Mouse (Mus musculus): ENCODE data around the gene Hspb6. TPM values are rescaled to one million over a fixed set of nuclear protein-coding genes. Genes with fewer than 3 reads are reported as not detected.

Hspb6 gene
- polyA plus RNA-seq, 1 experiment from 2014 or later, result 5.5 TPM

DNA sequence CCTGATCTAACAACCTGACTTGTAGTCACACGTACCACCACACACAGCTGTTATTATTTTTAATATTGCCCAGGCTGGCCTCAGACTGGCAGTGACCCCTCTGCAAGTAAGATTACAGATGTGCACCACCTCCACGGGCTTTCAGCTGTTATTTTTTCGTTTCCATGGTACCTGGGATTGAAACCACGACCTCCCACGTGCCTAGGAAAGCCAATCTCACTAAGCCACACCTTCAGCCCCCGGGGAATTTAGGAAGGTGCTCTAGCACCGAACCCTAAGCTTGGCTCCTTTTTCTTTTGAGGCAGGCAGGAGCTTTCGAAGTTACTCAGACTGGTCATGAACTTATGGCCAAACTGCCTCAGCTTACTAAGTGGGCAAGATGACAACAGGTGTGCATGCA is 52.4 kb downstream of the Hspb6 start:
- Histone ChIP-seq H3K4me1 (replicated peaks; ENCODE audit: control insufficient read depth, insufficient read depth, low read length) (no peaks in the 10 kb centered on the region), H3K27me3 (ENCODE audit: control insufficient read depth, insufficient read depth, low read length) (no peaks in the 10 kb centered on the region), H3K9ac (ENCODE audit: low read length) (no peak overlapping the region), H3K36me3 (ENCODE audit: control insufficient read depth, insufficient read depth, low read length) (no peaks in the 10 kb centered on the region), H3K4me3 (ENCODE audit: low read depth, low read length) (no peak overlapping the region), H3K27ac (ENCODE audit: low read depth, low read length) (no peak overlapping the region), H3K4me2 (ENCODE audit: low read depth, low read length, severe bottlenecking) (no peak overlapping the region), H3K9me3 (ENCODE audit: control insufficient read depth, low read length) (no peaks in the 10 kb centered on the region)
- ATAC-seq (replicated peaks; ENCODE audit: low FRiP score) (no peak), DNase-seq (ENCODE audit: low spot score) (no peak)
- 71% methylated on average over 8 of the region's 8 CpGs for WGBS

DNA sequence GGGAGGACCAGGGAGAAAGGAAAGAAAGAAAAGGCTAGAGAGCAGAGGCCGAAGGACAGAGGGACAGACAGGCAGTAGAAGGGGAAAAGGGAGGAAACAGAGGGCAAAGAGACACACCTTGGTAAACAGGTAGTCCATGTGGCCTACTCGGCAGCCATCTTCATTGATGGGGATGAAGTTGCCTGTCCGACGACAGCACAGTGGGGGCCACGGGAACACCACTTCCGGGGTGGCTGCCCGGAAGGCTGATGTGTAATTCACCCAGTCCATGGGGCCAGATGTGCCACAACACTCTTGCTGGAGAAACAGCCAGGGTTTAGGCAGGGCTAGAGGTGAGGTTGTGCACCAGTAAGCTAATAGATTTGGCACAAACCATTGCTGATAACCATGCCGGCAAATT is 53.0 kb downstream of the Hspb6 start:
- DNase-seq (ENCODE audit: low spot score) (no peak), ATAC-seq (replicated peaks; ENCODE audit: low FRiP score) (no peak)
- Histone ChIP-seq H3K4me1 (replicated peaks; ENCODE audit: control insufficient read depth, insufficient read depth, low read length) (no peaks in the 10 kb centered on the region), H3K9ac (ENCODE audit: low read length) (no peak overlapping the region), H3K27me3 (ENCODE audit: control insufficient read depth, insufficient read depth, low read length) (no peaks in the 10 kb centered on the region), H3K4me2 (ENCODE audit: low read depth, low read length, severe bottlenecking) (no peak overlapping the region), H3K27ac (ENCODE audit: low read depth, low read length) (no peak overlapping the region), H3K9me3 (ENCODE audit: control insufficient read depth, low read length) (no peaks in the 10 kb centered on the region), H3K36me3 (ENCODE audit: control insufficient read depth, insufficient read depth, low read length) (no peaks in the 10 kb centered on the region), H3K4me3 (ENCODE audit: low read depth, low read length) (no peak overlapping the region)
- 89% methylated on average over 8 of the region's 8 CpGs for WGBS

Small RNA genes within 50 kb of the gene (microRNA-seq; reads per million reads assigned to microRNA genes)
- gene Gm38670 (ENCODE audit: insufficient number of aligned reads) (3.4 reads per million), gene Mir3569 (ENCODE audit: insufficient number of aligned reads) (not detected)

Other genes with a start within 250 kb of the Hspb6 start
- gene Alkbh6, start 243.5 kb upstream of the Hspb6 start, polyA plus RNA-seq (2014; fragmentation: Nextera tagmentation; extraction: Ambion mirVana), result 71.3 and 83.8 TPM in 2 replicates
- gene Syne4, start 237.4 kb upstream of the Hspb6 start, polyA plus RNA-seq (2014; fragmentation: Nextera tagmentation; extraction: Ambion mirVana), result 29.2 and 30.2 TPM in 2 replicates
- gene E130208F15Rik, start 230.4 kb upstream of the Hspb6 start, polyA plus RNA-seq (2014; fragmentation: Nextera tagmentation; extraction: Ambion mirVana), result not detected in 2 replicates
- 21.8 and 23.5 TPM in 2 replicates for gene Sdhaf1, start 228.3 kb upstream of the Hspb6 start, polyA plus RNA-seq (2014; fragmentation: Nextera tagmentation; extraction: Ambion mirVana)
- 7.2 TPM in 2 replicates for gene Lrfn3, start 189.4 kb upstream of the Hspb6 start, polyA plus RNA-seq (2014; fragmentation: Nextera tagmentation; extraction: Ambion mirVana)
- 9.6 and 15.2 TPM in 2 replicates for gene Tyrobp, start 138.4 kb upstream of the Hspb6 start, polyA plus RNA-seq (2014; fragmentation: Nextera tagmentation; extraction: Ambion mirVana)
- 1.0 TPM in 1 of 2 replicates, not detected in the other for gene Hcst, start 132.3 kb upstream of the Hspb6 start, polyA plus RNA-seq (2014; fragmentation: Nextera tagmentation; extraction: Ambion mirVana)
- gene Nfkbid, start 130.4 kb upstream of the Hspb6 start, polyA plus RNA-seq (2014; fragmentation: Nextera tagmentation; extraction: Ambion mirVana), result 1.3 and 1.6 TPM in 2 replicates
- 99.2 and 108 TPM in 2 replicates for gene Aplp1, start 106.6 kb upstream of the Hspb6 start, polyA plus RNA-seq (2014; fragmentation: Nextera tagmentation; extraction: Ambion mirVana)
- 0.55 and 0.61 TPM in 2 replicates for gene Kirrel2, start 94.5 kb upstream of the Hspb6 start, polyA plus RNA-seq (2014; fragmentation: Nextera tagmentation; extraction: Ambion mirVana)
- gene Nphs1, start 93.9 kb upstream of the Hspb6 start, polyA plus RNA-seq (2014; fragmentation: Nextera tagmentation; extraction: Ambion mirVana), result 0.21 and 0.24 TPM in 2 replicates
- not detected in 2 replicates for gene Prodh2, start 58.6 kb upstream of the Hspb6 start, polyA plus RNA-seq (2014; fragmentation: Nextera tagmentation; extraction: Ambion mirVana)
- gene Arhgap33, start 17.1 kb upstream of the Hspb6 start, polyA plus RNA-seq (2014; fragmentation: Nextera tagmentation; extraction: Ambion mirVana), result 66.0 and 72.7 TPM in 2 replicates
- gene Proser3, start 121 bp downstream of the Hspb6 start, polyA plus RNA-seq (2014; fragmentation: Nextera tagmentation; extraction: Ambion mirVana), result 20.0 and 23.6 TPM in 2 replicates
- 45.7 and 50.2 TPM in 2 replicates for gene Lin37, start 7.7 kb downstream of the Hspb6 start, polyA plus RNA-seq (2014; fragmentation: Nextera tagmentation; extraction: Ambion mirVana)
- gene U2af1l4, start 11.1 kb downstream of the Hspb6 start, polyA plus RNA-seq (2014; fragmentation: Nextera tagmentation; extraction: Ambion mirVana), result 89.2 and 97.5 TPM in 2 replicates
- 12.1 and 13.6 TPM in 2 replicates for gene Gm49396, start 11.2 kb downstream of the Hspb6 start, polyA plus RNA-seq (2014; fragmentation: Nextera tagmentation; extraction: Ambion mirVana)
- gene Psenen, start 11.4 kb downstream of the Hspb6 start, polyA plus RNA-seq (2014; fragmentation: Nextera tagmentation; extraction: Ambion mirVana), result 96.1 and 99.3 TPM in 2 replicates
- 4.7 and 6.0 TPM in 2 replicates for gene Igflr1, start 13.2 kb downstream of the Hspb6 start, polyA plus RNA-seq (2014; fragmentation: Nextera tagmentation; extraction: Ambion mirVana)
- gene Kmt2b, start 36.5 kb downstream of the Hspb6 start, polyA plus RNA-seq (2014; fragmentation: Nextera tagmentation; extraction: Ambion mirVana), result 14.3 TPM in 2 replicates
- 0.15 and 0.31 TPM in 2 replicates for gene Zbtb32, start 46.7 kb downstream of the Hspb6 start, polyA plus RNA-seq (2014; fragmentation: Nextera tagmentation; extraction: Ambion mirVana)
- gene Upk1a, start 60.7 kb downstream of the Hspb6 start, polyA plus RNA-seq (2014; fragmentation: Nextera tagmentation; extraction: Ambion mirVana), result 0.31 and 0.73 TPM in 2 replicates
- gene Cox6b1, start 74.0 kb downstream of the Hspb6 start, polyA plus RNA-seq (2014; fragmentation: Nextera tagmentation; extraction: Ambion mirVana), result 700 and 735 TPM in 2 replicates
- not detected in 2 replicates for gene Etv2, start 83.7 kb downstream of the Hspb6 start, polyA plus RNA-seq (2014; fragmentation: Nextera tagmentation; extraction: Ambion mirVana)
- gene Rbm42, start 98.1 kb downstream of the Hspb6 start, polyA plus RNA-seq (2014; fragmentation: Nextera tagmentation; extraction: Ambion mirVana), result 131 and 138 TPM in 2 replicates
- 68.9 and 76.6 TPM in 2 replicates for gene Haus5, start 112.8 kb downstream of the Hspb6 start, polyA plus RNA-seq (2014; fragmentation: Nextera tagmentation; extraction: Ambion mirVana)
- not detected in 2 replicates for gene Pmis2, start 119.4 kb downstream of the Hspb6 start, polyA plus RNA-seq (2014; fragmentation: Nextera tagmentation; extraction: Ambion mirVana)
- not detected in 2 replicates for gene 2200002J24Rik, start 146.7 kb downstream of the Hspb6 start, polyA plus RNA-seq (2014; fragmentation: Nextera tagmentation; extraction: Ambion mirVana)
- 0.72 and 1.7 TPM in 2 replicates for gene Atp4a, start 160.0 kb downstream of the Hspb6 start, polyA plus RNA-seq (2014; fragmentation: Nextera tagmentation; extraction: Ambion mirVana)
- gene Tmem147, start 177.4 kb downstream of the Hspb6 start, polyA plus RNA-seq (2014; fragmentation: Nextera tagmentation; extraction: Ambion mirVana), result 133 and 153 TPM in 2 replicates
- 0.33 and 1.5 TPM in 2 replicates for gene Gapdhs, start 191.5 kb downstream of the Hspb6 start, polyA plus RNA-seq (2014; fragmentation: Nextera tagmentation; extraction: Ambion mirVana)
- 0.27 and 1.8 TPM in 2 replicates for gene Sbsn, start 199.3 kb downstream of the Hspb6 start, polyA plus RNA-seq (2014; fragmentation: Nextera tagmentation; extraction: Ambion mirVana)
- not detected in 2 replicates for gene Dmkn, start 211.6 kb downstream of the Hspb6 start, polyA plus RNA-seq (2014; fragmentation: Nextera tagmentation; extraction: Ambion mirVana)
- gene Krtdap, start 235.7 kb downstream of the Hspb6 start, polyA plus RNA-seq (2014; fragmentation: Nextera tagmentation; extraction: Ambion mirVana), result not detected in 2 replicates

All from forebrain, embryonic 11.5 days (tissue).